Mouse (Mus musculus) MEL (cell line): Measurements from ENCODE around the gene Gnao1.

Experiments
- CHD1 ChIP-seq: IDR thresholded peaks from 2 replicates; pipeline ENCODE4 v1.6.1; 2012; ENCODE audit warnings: low read depth, mild to moderate bottlenecking, inconsistent platforms, low read length, improper control_type of control experiment
- EP300 ChIP-seq, 2 experiments: IDR thresholded peaks; 2 replicates each; pipeline ENCODE4 v1.6.1; 2011; ENCODE audit warnings: improper control_type of control experiment in 2 of 2, low read length in 2 of 2, low read depth in 1 of 2, mild to moderate bottlenecking in 1 of 2
- SMC3 ChIP-seq: IDR thresholded peaks from 2 replicates; pipeline ENCODE4 v1.6.1; 2011; ENCODE audit warnings: low read depth, low read length, improper control_type of control experiment
- TAL1 ChIP-seq: IDR thresholded peaks from 2 replicates; pipeline ENCODE4 v1.6.1; 2012; ENCODE audit warnings: mild to moderate bottlenecking, inconsistent platforms, low read length, moderate library complexity, mixed read lengths

- TF ChIP-seq TAL1 = no peak
- no peak for TF ChIP-seq EP300 (IDR thresholded peaks at IDR 0.05; ENCODE audit: low read depth in 1 of 2, low read length in 2 of 2)
- TF ChIP-seq CHD1 = no peak
- no peak for TF ChIP-seq SMC3
Measured at GRCm38 (mm10) chr8:93923897-93924334, 114.2 kb downstream of the Gnao1 start.
